Mouse (Mus musculus): ENCODE measurements around the gene Olfr115. TPM values are rescaled to one million over a fixed set of nuclear protein-coding genes. Genes with fewer than 3 reads are reported as not detected.

The Olfr115 gene
- total RNA-seq (2021) = not detected
- long read RNA-seq, experiment 1 = 0 reads
- long read RNA-seq, experiment 2 = 0 reads

DNA sequence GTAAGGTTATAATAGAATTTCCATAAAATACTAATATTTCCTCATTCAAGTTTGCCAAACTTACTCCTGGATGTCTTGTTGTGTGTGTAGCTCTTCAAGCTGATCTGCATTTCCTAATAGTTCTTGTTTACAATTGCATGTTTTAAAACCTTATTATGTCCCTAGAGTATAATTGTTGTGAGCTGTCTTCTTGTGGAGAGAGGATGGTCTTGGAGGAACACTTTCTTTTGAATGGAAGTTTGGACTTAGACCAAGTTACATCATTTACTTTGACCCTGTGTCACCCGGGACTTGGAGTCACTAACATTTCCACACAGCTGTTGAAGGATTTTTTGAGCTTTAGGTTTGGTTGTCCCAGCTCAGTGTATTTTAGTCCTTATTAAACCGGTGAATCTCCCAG is at the start of gene Olfr115, which contains the start of gene Olfr116:
TSS of gene Olfr115 (minus strand) at position 101 of the 400 bp plus-strand sequence.
TSS of gene Olfr116 (minus strand) at position 191 of the 400 bp plus-strand sequence.
- DNase-seq = no peak

DNA sequence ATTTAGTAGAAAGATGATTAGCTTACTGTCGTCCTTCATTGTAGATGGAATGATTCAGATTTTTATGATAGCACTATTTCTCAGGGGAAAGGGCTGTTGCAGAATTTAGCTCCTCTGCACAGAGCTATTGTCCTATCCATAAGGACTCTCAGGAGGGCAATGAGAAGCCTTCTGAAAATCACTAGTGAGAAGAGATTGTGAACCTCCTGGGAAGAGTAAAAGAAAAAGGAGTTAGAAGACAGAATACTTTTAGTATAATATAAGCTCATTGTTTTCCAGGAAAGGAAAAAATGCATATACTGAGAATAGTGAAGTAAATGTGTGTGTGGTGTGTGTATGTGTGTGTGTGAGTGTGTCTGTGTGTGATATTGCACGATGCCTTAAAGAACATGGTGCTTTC is 39.8 kb upstream of the Olfr115 start, which contains the start of gene Olfr118:
TSS of gene Olfr118 (plus strand) at position 301 of the 400 bp plus-strand sequence.
- DNase-seq = no peak

DNA sequence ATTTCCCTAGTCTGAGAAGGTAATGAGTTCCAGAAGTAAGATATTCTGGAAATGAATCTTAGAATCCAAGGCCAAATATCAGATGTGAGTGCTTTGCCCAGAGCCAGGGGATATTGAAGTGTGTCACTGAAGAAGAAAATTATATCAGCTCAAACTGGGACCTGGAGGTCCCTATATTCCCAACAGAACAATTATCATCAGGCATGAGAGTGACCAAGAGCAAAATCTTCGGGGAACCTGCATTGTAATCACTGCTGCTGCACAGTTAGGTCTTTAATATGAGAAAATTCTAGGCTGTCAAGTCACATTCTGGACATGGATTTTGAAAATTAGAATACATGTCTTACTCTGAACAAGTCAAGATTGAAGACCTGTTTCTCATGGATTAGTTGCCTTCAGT is 36.8 kb upstream of the Olfr115 start, which contains the start of gene Olfr117:
TSS of gene Olfr117 (minus strand) at position 101 of the 400 bp plus-strand sequence.
- no peak for DNase-seq

DNA sequence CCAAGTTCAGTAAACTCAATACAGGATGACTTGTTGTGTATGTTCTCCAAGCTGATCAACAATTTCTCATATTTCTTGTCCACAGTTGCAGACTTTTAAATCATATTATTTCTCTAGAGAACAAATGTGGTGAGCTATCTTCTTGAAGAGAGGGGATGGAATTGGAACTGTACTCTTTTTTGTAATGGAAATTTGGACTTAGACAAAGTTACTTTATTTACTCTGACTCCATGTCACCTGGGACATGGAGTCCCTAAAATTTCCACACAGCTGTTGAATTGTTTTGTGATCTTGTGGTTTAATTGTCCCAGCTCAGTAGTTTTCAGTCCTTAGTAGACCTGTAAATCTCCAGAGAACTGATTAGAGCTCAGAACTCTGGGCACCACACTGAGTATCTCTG is 34.3 kb downstream of the Olfr115 start, which contains the start of gene Olfr114:
TSS of gene Olfr114 (minus strand) at position 101 of the 400 bp plus-strand sequence.
- DNase-seq = no peak

DNA sequence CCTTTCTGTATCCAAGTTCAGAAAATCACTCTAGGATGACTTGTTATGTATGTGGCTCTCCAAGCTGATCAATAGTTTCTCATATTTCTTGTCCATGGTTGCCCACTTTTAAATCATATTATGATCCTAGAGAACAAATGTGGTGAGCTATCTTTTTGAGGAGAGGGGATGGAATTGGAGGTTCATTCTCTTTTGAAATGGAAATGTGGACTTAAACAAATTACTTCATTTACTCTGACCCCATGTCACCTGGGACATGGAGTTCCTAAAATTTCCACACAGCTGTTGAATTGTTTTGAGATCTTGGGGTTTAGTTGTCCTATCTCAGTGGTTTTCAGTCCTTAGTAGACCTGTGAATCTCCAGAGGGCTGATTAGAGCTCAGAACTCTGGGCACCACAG is 49.3 kb downstream of the Olfr115 start, which contains the start of gene Olfr113:
TSS of gene Olfr113 (minus strand) at position 101 of the 400 bp plus-strand sequence.
- no peak for DNase-seq

DNA sequence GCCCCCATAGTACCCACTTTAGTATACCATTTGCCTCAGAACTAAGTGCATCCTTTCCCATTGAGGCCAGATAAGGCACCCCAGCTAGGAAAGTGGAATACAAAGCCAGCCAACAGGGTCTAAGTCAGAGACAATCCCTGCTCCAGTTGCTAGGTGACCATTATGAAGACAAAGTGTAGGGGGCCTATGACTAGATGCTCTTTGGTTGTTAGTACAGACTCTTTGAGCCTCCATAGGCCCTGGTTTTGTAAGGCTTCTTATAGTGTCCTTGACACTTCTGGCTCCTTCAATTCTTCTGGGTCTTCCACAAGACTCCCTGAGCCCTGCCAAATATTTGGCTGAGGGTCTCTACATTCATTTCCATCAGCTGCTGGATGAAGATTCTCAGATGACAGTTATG is 57.6 kb downstream of the Olfr115 start, which contains the start of gene Olfr112:
TSS of gene Olfr112 (minus strand) at position 101 of the 400 bp plus-strand sequence.
- no peak for DNase-seq

Other genes starting within 250 kb of the Olfr115 start
- not detected for gene Olfr105-ps, start 248.1 kb downstream of the Olfr115 start, total RNA-seq (2021)
- gene Olfr106-ps, start 236.7 kb downstream of the Olfr115 start, total RNA-seq (2021) = not detected
- gene Olfr107, start 227.9 kb downstream of the Olfr115 start, total RNA-seq (2021) = not detected
- not detected for gene Olfr108, start 181.6 kb downstream of the Olfr115 start, total RNA-seq (2021)
- not detected for gene Olfr109, start 168.2 kb downstream of the Olfr115 start, total RNA-seq (2021)
- not detected for gene H2-M2, start 143.6 kb downstream of the Olfr115 start, total RNA-seq (2021)
- not detected for gene Olfr110, start 134.6 kb downstream of the Olfr115 start, total RNA-seq (2021)
- gene Olfr111, start 119.1 kb downstream of the Olfr115 start, total RNA-seq (2021) = not detected
- not detected for gene Olfr112, start 57.7 kb downstream of the Olfr115 start, total RNA-seq (2021)
- gene Olfr113, start 49.4 kb downstream of the Olfr115 start, total RNA-seq (2021) = not detected
- not detected for gene Olfr114, start 34.4 kb downstream of the Olfr115 start, total RNA-seq (2021)
- gene Olfr116, start 90 bp upstream of the Olfr115 start, total RNA-seq (2021) = not detected
- gene Olfr117, start 36.7 kb upstream of the Olfr115 start, total RNA-seq (2021) = not detected
- gene Olfr118, start 39.9 kb upstream of the Olfr115 start, total RNA-seq (2021) = not detected
- not detected for gene Olfr119, start 69.5 kb upstream of the Olfr115 start, total RNA-seq (2021)
- gene Olfr120, start 94.7 kb upstream of the Olfr115 start, total RNA-seq (2021) = not detected
- gene Olfr121, start 121.7 kb upstream of the Olfr115 start, total RNA-seq (2021) = not detected
- not detected for gene Olfr122, start 141.5 kb upstream of the Olfr115 start, total RNA-seq (2021)
- not detected for gene Olfr123, start 166.4 kb upstream of the Olfr115 start, total RNA-seq (2021)
- not detected for gene Olfr124, start 172.8 kb upstream of the Olfr115 start, total RNA-seq (2021)
- not detected for gene Olfr125, start 205.8 kb upstream of the Olfr115 start, total RNA-seq (2021)
- gene Olfr126, start 220.4 kb upstream of the Olfr115 start, total RNA-seq (2021) = not detected